Mouse (Mus musculus) CH12.LX (cell line): ENCODE data around the gene Trex1. TPM values are rescaled to one million over a fixed set of nuclear protein-coding genes. Genes with fewer than 3 reads are reported as not detected.

Source experiments
- DNase-seq: peaks from one replicate; pipeline ENCODE4 v3.0.0-alpha.2; 2013; ENCODE audit errors: extremely low read depth
- H3K27ac ChIP-seq: 2 replicates; pipeline ENCODE4 v1.5.1; 2012; ENCODE audit warnings: low read depth, mild to moderate bottlenecking, control low read depth, moderate library complexity; ENCODE audit not compliant: insufficient read depth
- H3K27me3 ChIP-seq: replicated peaks from 2 replicates; pipeline ENCODE3; 2012; ENCODE audit warnings: inconsistent platforms
- H3K36me3 ChIP-seq, 2 experiments: replicated peaks in 1 of 2; 2 replicates each; pipeline versions ENCODE3 to v1.6.1; 2012; ENCODE audit warnings: inconsistent platforms in 1 of 2, low read length in 1 of 2, mild to moderate bottlenecking in 1 of 2, mixed read lengths in 1 of 2, moderate library complexity in 1 of 2; ENCODE audit not compliant: control insufficient read depth in 1 of 2, insufficient read depth in 1 of 2
- H3K4me1 ChIP-seq, 2 experiments: 2 replicates each; pipeline ENCODE4 v1.6.1; 2012; ENCODE audit warnings: inconsistent platforms in 1 of 2, moderate library complexity in 1 of 2; ENCODE audit not compliant: insufficient read depth in 2 of 2, control insufficient read depth in 1 of 2
- H3K4me2 ChIP-seq: 2 replicates; pipeline ENCODE4 v1.6.1; 2012; ENCODE audit warnings: low read depth, mild to moderate bottlenecking, control low read depth; ENCODE audit not compliant: poor library complexity, insufficient read depth, severe bottlenecking
- H3K4me3 ChIP-seq, 3 experiments: fragments of 150-350 bp in 1 of 3; sonication (generic) in 1 of 3; replicated peaks in 1 of 3; 2 replicates each; pipeline versions ENCODE3 to v1.5.1; 2011 to 2012; ENCODE audit warnings: low read depth in 2 of 3, low read length in 2 of 3, mild to moderate bottlenecking in 2 of 3, moderate library complexity in 2 of 3, control low read depth in 1 of 3, improper control_type of control experiment in 1 of 3, inconsistent platforms in 1 of 3, mixed read lengths in 1 of 3; ENCODE audit not compliant: poor library complexity in 1 of 3
- H3K79me2 ChIP-seq: replicated peaks from 2 replicates; pipeline ENCODE4 v1.6.1; 2012; ENCODE audit warnings: mild to moderate bottlenecking, moderate library complexity; ENCODE audit not compliant: control insufficient read depth, poor library complexity, insufficient read depth, severe bottlenecking; ENCODE audit errors: extremely low read depth
- H3K9ac ChIP-seq: 2 replicates; pipeline ENCODE4 v1.6.1; 2012; ENCODE audit warnings: low read depth, mild to moderate bottlenecking, control low read depth, moderate library complexity; ENCODE audit not compliant: insufficient read depth
- H3K9me3 ChIP-seq: replicated peaks from 2 replicates; pipeline ENCODE3; 2012; ENCODE audit warnings: low read length, inconsistent platforms, mixed read lengths
- BHLHE40 ChIP-seq: IDR thresholded peaks from 2 replicates; pipeline ENCODE4 v1.6.1; 2011; ENCODE audit warnings: mild to moderate bottlenecking, low read depth, low read length, improper control_type of control experiment
- CHD1 ChIP-seq: IDR thresholded peaks from 2 replicates; pipeline ENCODE4 v1.6.1; 2012; ENCODE audit warnings: low read depth, low read length, improper control_type of control experiment, inconsistent platforms
- E2F4 ChIP-seq: IDR thresholded peaks from 2 replicates; pipeline ENCODE4 v1.6.1; 2011; ENCODE audit warnings: low read depth, low read length, improper control_type of control experiment; ENCODE audit not compliant: insufficient replicate concordance
- ELF1 ChIP-seq: IDR thresholded peaks from 2 replicates; pipeline ENCODE4 v1.6.1; 2014; ENCODE audit warnings: low read depth, mild to moderate bottlenecking, inconsistent platforms, low read length, improper control_type of control experiment
- GABPA ChIP-seq: IDR thresholded peaks from 2 replicates; pipeline ENCODE4 v1.6.1; 2012; ENCODE audit warnings: low read depth, low read length, improper control_type of control experiment, inconsistent platforms; ENCODE audit not compliant: insufficient replicate concordance
- HCFC1 ChIP-seq: IDR thresholded peaks from 2 replicates; pipeline ENCODE4 v1.6.1; 2012; ENCODE audit warnings: low read depth, mild to moderate bottlenecking, inconsistent platforms, low read length, improper control_type of control experiment
- IRF4 ChIP-seq: IDR thresholded peaks from 2 replicates; pipeline ENCODE4 v1.6.1; 2014; ENCODE audit warnings: low read depth, mild to moderate bottlenecking, inconsistent platforms, low read length, improper control_type of control experiment
- KAT2A ChIP-seq: IDR thresholded peaks from 2 replicates; pipeline ENCODE4 v1.6.1; 2012; ENCODE audit warnings: low read length, improper control_type of control experiment, inconsistent platforms; ENCODE audit not compliant: insufficient replicate concordance
- MAFK ChIP-seq: IDR thresholded peaks from 2 replicates; pipeline ENCODE4 v1.6.1; 2011; ENCODE audit warnings: low read length, improper control_type of control experiment; ENCODE audit not compliant: insufficient replicate concordance
- MAX ChIP-seq: IDR thresholded peaks from 2 replicates; pipeline ENCODE4 v1.6.1; 2011; ENCODE audit warnings: low read length, improper control_type of control experiment
- MAZ ChIP-seq: IDR thresholded peaks from 2 replicates; pipeline ENCODE4 v1.6.1; 2012; ENCODE audit warnings: low read depth, mild to moderate bottlenecking, inconsistent platforms, low read length, improper control_type of control experiment, moderate library complexity
- MEF2A ChIP-seq: IDR thresholded peaks from 2 replicates; pipeline ENCODE4 v1.6.1; 2014; ENCODE audit warnings: low read depth, mild to moderate bottlenecking, inconsistent platforms, low read length, improper control_type of control experiment, borderline replicate concordance
- MXI1 ChIP-seq: IDR thresholded peaks from 2 replicates; pipeline ENCODE4 v1.6.1; 2011; ENCODE audit warnings: mild to moderate bottlenecking, low read depth, low read length, improper control_type of control experiment
- NRF1 ChIP-seq: IDR thresholded peaks from 2 replicates; pipeline ENCODE4 v1.6.1; 2014; ENCODE audit warnings: low read depth, mild to moderate bottlenecking, inconsistent platforms, low read length, improper control_type of control experiment, moderate library complexity
- POLR2A ChIP-seq: IDR thresholded peaks from 2 replicates; pipeline ENCODE4 v1.6.1; 2011; ENCODE audit warnings: low read depth, mild to moderate bottlenecking, improper control_type of control experiment, low read length
- RAD21 ChIP-seq: IDR thresholded peaks from 2 replicates; pipeline ENCODE4 v1.6.1; 2011; ENCODE audit warnings: low read depth, mild to moderate bottlenecking, low read length, improper control_type of control experiment, moderate library complexity
- SIN3A ChIP-seq: IDR thresholded peaks from 2 replicates; pipeline ENCODE4 v1.6.1; 2012; ENCODE audit warnings: low read length, improper control_type of control experiment, inconsistent platforms
- TBP ChIP-seq: conservative IDR thresholded peaks from 2 replicates; pipeline ENCODE4 v1.6.1; 2011; ENCODE audit warnings: low read depth, low read length, improper control_type of control experiment
- TCF12 ChIP-seq: IDR thresholded peaks from 2 replicates; pipeline ENCODE4 v1.6.1; 2014; ENCODE audit warnings: low read depth, mild to moderate bottlenecking, inconsistent platforms, low read length, improper control_type of control experiment
- UBTF ChIP-seq: IDR thresholded peaks from 2 replicates; pipeline ENCODE4 v1.6.1; 2012; ENCODE audit warnings: low read depth, mild to moderate bottlenecking, inconsistent platforms, low read length, improper control_type of control experiment, moderate library complexity
- USF1 ChIP-seq: IDR thresholded peaks from 2 replicates; pipeline ENCODE4 v1.6.1; 2014; ENCODE audit warnings: low read depth, mild to moderate bottlenecking, inconsistent platforms, low read length, improper control_type of control experiment
- USF2 ChIP-seq: conservative IDR thresholded peaks from 2 replicates; pipeline ENCODE4 v1.6.1; 2011; ENCODE audit warnings: low read depth, low read length, improper control_type of control experiment
- ZKSCAN1 ChIP-seq: IDR thresholded peaks from 2 replicates; pipeline ENCODE4 v1.6.1; 2012; ENCODE audit warnings: low read depth, inconsistent platforms, low read length, improper control_type of control experiment, borderline replicate concordance
- ZMIZ1 ChIP-seq: IDR thresholded peaks from 2 replicates; pipeline ENCODE4 v1.6.1; 2012; ENCODE audit warnings: low read depth, mild to moderate bottlenecking, inconsistent platforms, low read length, improper control_type of control experiment
- ZNF384 ChIP-seq: IDR thresholded peaks from 2 replicates; pipeline ENCODE4 v1.6.1; 2012; ENCODE audit warnings: low read depth, low read length, improper control_type of control experiment, inconsistent platforms
- dilution Hi-C: fragments of 300-500 bp; cut with MboI; formaldehyde crosslinking; loops from 2 replicates; pipeline ENCODE4 v1.14.3; 2020; ENCODE audit warnings: low sequenced_read_pairs; ENCODE audit not compliant: extremely low pct_unique_long_range_greater_than_20kb, extremely low pct_ligation_motif_present
- in situ Hi-C: fragments of 300-500 bp; cut with MboI; formaldehyde crosslinking; loops from 3 replicates; pipeline ENCODE4 v1.14.3; 2019; ENCODE audit warnings: low sequenced_read_pairs, low pct_ligation_motif_present, low pct_unique_long_range_greater_than_20kb, mixed read lengths
- polyA plus RNA-seq: library from polyadenylated mRNA; unstranded; fragments of >175 nt; gene quantifications from 2 replicates; pipeline ENCODE4 v1.2.1, GENCODE M21; 2012; ENCODE audit warnings: low read depth; ENCODE audit not compliant: insufficient read length
- total RNA-seq, 2 experiments: library from RNA; depleted of rRNA; stranded (reverse); fragments of 300-350 nt in 1 of 2; fragments of >200 nt in 1 of 2; gene quantifications; 2 replicates each; pipeline ENCODE4 v1.2.3; 2012 to 2014

The Trex1 gene
- total and polyA plus RNA-seq, 3 experiments = 20.8 to 22.9 (median 21.1) TPM

DNA sequence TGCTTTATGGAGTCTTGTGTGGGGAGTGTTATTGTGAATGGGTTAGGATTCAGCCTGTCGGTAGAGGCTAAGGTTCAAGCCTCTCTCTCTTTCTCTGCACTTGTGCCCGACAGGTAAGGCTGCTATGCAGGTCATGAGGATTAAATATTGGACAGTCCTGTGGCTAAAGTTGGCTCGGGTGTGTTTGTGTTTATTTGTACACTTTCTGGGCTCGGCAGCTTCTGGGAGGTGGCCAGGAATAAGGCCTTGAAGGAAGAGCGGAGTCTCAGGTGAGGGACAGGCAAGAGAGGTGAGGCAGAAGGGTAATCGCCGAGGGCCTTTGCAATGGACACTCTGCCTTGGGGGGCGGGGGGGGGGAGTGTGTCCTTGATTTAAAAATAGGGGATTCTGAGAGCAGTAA is 19.3 kb downstream of the Trex1 start:
- Histone ChIP-seq H3K79me2 (0 out of 2 replicates have a peak, but pooled peaks cover 1% of the 10 kb centered on the region), H3K9ac (no peak overlapping the region), H3K36me3 (peaks cover 0 to 18% of the 10 kb centered on the region in 2 experiments), H3K4me3 (no peak overlapping the region), H3K27ac (no peak overlapping the region)
- in situ Hi-C loops = no loop called here
- dilution Hi-C loops = no loop called here
- no peak for DNase-seq
- no peak for TF ChIP-seq ZMIZ1
- no peak for TF ChIP-seq CHD1
- no peak for TF ChIP-seq UBTF
- no peak for TF ChIP-seq BHLHE40
- no peak for TF ChIP-seq IRF4
- TF ChIP-seq SIN3A = no peak
- TF ChIP-seq HCFC1 = no peak
- TF ChIP-seq MAFK = no peak
- TF ChIP-seq, all 38 proteins: peak for 0
- Histone ChIP-seq H3K9me3 (no peaks in the 10 kb centered on the region), H3K27me3 (no peaks in the 10 kb centered on the region), H3K4me1 (peaks cover 16 to 21% of the 10 kb centered on the region in 2 experiments), H3K4me2 (no peak overlapping the region)

DNA sequence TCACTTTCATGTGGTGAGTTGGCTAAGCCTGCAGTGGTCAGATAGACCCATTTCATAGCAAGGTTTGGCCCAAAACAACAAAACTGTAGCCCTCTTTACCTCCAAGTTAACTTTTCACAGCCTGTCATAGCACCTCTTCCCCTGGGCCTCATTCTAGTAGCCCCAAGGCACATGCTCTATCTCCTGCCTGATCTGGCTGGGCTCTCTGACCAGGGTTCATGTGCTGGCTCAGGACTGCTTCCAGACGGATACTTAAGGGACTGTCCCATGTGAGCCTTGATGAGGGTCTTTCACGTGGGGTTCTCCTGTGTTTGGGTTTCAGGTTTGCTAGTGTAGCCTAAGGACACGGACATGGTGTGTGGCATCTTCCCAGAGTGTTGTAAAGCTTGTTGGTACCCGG is 19.9 kb downstream of the Trex1 start:
- no peak overlapping the region for H3K4me3 ChIP-seq

More for the DNA sequence above, 19.9 kb downstream of the Trex1 start:
- no peak overlapping the region for H3K27ac ChIP-seq
- in situ Hi-C loops = no loop called here
- no peak overlapping the region for H3K4me2 ChIP-seq
- H3K9me3 ChIP-seq = no peaks in the 10 kb centered on the region
- dilution Hi-C loops = no loop called here
- no peak for DNase-seq
- no peak overlapping the region for H3K9ac ChIP-seq
- no peaks in the 10 kb centered on the region for H3K79me2 ChIP-seq
- H3K27me3 ChIP-seq = no peaks in the 10 kb centered on the region
- TF ChIP-seq E2F4 = no peak
- no peak for TF ChIP-seq POLR2A
- TF ChIP-seq HCFC1 = no peak
- no peak for TF ChIP-seq TBP
- no peak for TF ChIP-seq TCF12
- no peak for TF ChIP-seq MAX
- TF ChIP-seq USF2 = no peak
- no peak for TF ChIP-seq NRF1
- no peak for TF ChIP-seq RAD21
- no peak for TF ChIP-seq ELF1
- no peak for TF ChIP-seq MEF2A
- no peak for TF ChIP-seq KAT2A
- no peak for TF ChIP-seq ZKSCAN1
- no peak for TF ChIP-seq USF1
- TF ChIP-seq ZMIZ1 = no peak
- no peak for TF ChIP-seq GABPA
- TF ChIP-seq MAZ = no peak
- no peak for TF ChIP-seq MXI1
- no peak for TF ChIP-seq ZNF384
- H3K36me3 ChIP-seq = peaks cover 0 to 18% of the 10 kb centered on the region in 2 experiments
- peaks cover 16 to 21% of the 10 kb centered on the region in 2 experiments for H3K4me1 ChIP-seq
